Mouse (Mus musculus) left cerebral cortex, postnatal 14 days (tissue): ENCODE results near the gene Rab11fip2. TPM values are rescaled to one million over a fixed set of nuclear protein-coding genes. Genes with fewer than 3 reads are reported as not detected.
A peak's percentile ranks its signal among the peaks of the same experiment; 100 is the strongest.

Source experiments
- DNase-seq, 2 experiments: peaks; one replicate each; pipeline ENCODE4 v3.0.0; 2021 to 2022; ENCODE audit warnings: low spot score in 2 of 2, mixed read lengths in 1 of 2
- intact Hi-C: fragments of 180-260 bp; cut with DNase I; formaldehyde crosslinking; loops from one replicate; pipeline ENCODE4 v1.15.1; 2025
- long read RNA-seq, 2 experiments: library from polyadenylated mRNA; stranded (forward); transcript quantifications; one replicate each; pipeline ENCODE4 v2.0.0; 2021
- total RNA-seq, 2 experiments: library from RNA; stranded (reverse); gene quantifications; 2 replicates each; pipeline ENCODE4 v1.2.3; 2021

Gene Rab11fip2
- 10 to 100 TPM; 76.6 to 78.6 TPM for total RNA-seq
- long read RNA-seq, experiment 1, partial matches to known transcripts: 0 of 4 reads
- long read RNA-seq, experiment 1, other reads (novel, unspliced or antisense): 4 of 4 reads
- long read RNA-seq, experiment 2, partial matches to known transcripts: 0 of 1 reads
- long read RNA-seq, experiment 2, other reads (novel, unspliced or antisense): 1 of 1 reads

DNA sequence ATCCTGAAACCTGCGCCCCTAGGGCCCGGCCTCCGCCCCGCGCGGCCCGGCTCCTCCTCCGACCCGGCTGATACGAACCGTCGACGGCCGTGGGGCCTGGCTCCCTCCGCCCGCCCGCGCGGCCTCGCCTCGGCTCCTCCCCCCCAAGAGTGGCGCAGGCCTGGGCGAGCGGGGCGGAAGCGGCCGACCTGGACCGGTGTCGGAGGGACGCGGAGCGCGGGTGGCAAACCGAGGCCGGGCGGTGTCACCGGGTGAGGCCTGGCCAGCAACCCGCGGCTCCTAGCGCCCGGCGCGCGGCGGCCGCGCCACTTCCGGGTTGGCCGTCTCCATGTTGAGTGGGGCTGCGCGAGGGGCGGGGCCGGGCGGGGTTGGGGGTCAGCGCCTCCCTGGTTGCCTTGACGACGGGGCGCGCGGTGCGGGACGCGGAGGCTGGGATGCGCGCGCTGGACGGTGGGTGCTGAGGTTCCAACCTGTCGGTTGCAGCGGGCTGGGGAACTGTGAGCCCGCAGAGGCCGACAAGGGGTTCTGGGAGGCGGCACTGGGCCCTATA lies at the start of gene Rab11fip2:
TSS of gene Rab11fip2 (minus strand) at position 333 of the 550 bp plus-strand sequence.
- DNase-seq: peak; percentile 77 to 85
- intact Hi-C loops: loop anchor here (2.0 to 10.0 kb wide), 2 partner anchors 201 to 485 kb away; partner anchors contain the start of gene Emx2

DNA sequence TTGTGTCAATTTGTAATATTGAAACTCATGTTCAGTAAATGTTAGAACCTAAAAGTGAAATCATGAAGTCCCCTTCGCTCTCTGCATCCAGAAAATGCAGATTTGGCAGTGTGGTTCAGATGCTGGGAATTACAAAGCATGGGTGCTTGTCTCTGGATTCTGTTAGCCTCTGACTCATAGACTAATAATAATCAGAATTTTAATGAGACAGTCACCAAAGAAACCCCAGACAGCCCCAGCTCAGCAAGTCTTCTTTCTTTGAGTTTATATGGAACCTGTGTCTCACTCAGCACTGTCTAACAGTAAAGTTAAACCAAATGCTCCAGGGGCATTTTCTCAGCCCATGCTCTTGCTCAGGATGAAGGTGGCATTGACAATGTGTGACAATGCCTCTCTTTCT lies 38.1 kb upstream of the Rab11fip2 start:
- intact Hi-C loops: no loop called here
- DNase-seq: no peak

DNA sequence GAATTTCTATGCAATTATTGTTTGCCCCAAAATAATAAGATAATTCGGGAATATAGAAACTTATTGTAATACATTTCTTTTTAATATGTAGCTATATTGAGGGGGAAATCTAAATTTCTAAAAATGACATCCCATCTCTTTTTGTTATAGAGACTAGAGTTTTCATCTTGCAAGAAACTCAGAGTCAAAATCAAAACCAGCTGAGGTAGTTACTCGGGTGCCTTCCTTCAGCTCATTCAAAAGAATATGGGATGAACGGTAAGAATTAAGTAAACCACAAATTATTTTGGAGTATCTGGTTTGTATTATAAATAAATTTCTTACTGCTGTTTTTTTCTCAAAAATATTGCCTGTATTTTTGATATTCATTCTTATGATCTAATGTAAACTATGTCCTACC lies 11.5 kb upstream of the Rab11fip2 start:
- DNase-seq: no peak
- intact Hi-C loops: no loop called here

DNA sequence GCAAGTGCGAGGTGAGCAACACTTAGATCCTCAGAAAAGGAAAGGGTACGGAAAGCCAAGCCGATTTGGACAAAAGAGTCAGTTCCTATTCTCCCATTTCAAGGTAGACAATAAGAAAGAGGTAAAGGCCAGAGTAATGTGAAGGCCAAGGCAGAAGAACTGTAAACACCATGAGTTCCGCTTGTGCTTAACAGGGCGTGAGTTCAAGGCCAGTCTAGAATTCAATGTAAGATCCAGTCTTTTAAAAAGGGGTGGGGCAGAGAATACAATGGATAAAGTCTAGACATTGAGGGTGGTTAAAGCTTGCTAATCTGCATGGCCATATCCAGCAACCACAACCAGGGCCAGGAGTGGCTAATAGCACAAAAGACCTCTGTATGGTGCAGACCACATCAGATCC lies 6.3 kb upstream of the Rab11fip2 start:
- intact Hi-C loops: loop anchor here (10.0 kb wide), 1 partner anchor 195 kb away; no protein-coding TSS in a partner anchor
- DNase-seq: no peak

DNA sequence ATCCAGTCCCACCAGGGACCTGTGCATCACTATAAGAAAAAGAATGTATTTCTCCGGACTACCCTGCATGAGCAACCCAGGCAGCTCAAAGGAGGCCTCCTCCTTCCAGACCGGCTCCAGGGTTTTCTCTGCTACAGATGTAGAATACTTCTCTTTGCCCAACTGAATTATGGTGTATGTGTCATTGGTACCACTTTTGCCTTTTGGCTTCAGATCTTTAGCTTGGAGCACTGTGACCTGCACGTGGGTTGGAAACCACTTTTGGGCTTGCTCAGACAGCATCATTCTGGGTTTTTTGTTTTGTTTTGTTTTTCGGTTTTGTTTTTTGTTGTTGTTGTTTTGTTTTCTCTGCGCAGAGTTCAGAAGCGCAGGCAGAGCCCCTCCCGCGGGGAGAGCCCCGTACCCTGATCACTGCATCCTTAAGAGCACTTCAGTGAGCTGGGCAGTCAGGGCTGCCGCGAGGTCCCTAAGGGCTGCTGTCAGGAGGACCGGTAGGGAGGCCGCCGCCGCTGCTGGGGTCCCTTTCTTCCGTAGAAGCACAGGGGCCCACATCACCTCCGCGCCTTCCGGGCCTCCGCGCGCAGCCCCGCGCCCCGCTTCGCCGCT lies 635 bp downstream of the Rab11fip2 start:
- DNase-seq: peak in 1 of 2 experiments; percentile 6
- intact Hi-C loops: loop anchor here (2.0 to 10.0 kb wide), 2 partner anchors 202 to 484 kb away; partner anchors contain the start of gene Emx2

DNA sequence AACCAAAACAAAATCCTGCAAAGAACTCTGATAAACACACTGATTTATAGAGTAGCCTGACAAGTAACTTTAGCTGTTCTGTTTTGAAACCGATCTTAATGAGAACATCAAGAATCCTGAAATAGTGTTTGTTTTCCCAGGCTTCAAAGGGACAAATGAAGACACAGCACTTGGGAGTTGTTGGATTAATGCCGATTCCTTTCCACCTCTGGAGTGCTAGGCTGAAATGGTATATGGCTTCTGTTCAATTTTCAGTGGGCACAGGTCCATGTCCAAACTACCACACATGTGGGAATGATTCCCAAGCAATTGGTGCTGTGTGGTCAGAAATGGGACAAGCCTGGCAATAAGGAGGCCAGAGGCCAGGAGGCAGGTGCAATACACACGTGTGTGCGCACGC lies 3.7 kb downstream of the Rab11fip2 start:
- intact Hi-C loops: loop anchor here (10.0 kb wide), 1 partner anchor 205 kb away; no protein-coding TSS in a partner anchor
- DNase-seq: no peak

DNA sequence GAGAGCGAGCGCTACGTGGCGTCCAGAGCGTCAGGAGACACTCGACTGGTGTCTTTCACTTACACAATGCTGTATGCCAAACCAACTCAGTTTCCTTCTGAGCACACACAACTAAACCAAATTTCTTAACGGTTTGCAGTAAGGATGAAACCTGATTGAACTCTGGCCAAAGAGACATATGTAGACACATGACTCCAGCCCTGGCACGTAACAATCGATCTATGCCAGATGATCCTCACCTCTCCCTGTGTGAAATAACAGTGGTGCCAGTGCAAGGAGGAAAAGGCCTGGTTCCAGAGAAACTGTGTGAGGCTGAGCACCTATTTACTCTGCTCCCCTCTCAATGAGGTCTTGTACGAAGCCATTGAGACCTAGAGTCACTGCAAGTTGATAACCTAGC lies 11.4 kb downstream of the Rab11fip2 start:
- intact Hi-C loops: no loop called here
- DNase-seq: no peak

DNA sequence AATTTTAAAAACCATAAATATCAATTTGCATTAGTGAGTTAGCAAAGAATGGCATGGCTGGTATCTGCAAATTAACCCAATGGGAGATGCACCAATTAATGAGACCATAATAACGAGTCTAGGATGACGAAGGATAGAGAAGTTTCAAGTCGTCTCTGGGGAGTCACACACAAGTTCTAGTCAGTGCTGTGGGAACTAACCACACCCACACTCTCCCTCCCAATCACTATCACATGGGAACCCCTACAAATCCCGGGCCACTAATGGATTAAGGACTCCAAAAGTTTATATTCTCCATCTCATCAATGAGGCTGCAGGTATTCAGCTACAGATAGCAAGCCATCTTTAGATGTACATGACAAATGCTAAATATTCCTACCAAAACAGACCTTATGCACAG lies 14.8 kb downstream of the Rab11fip2 start:
- intact Hi-C loops: no loop called here
- DNase-seq: no peak

DNA sequence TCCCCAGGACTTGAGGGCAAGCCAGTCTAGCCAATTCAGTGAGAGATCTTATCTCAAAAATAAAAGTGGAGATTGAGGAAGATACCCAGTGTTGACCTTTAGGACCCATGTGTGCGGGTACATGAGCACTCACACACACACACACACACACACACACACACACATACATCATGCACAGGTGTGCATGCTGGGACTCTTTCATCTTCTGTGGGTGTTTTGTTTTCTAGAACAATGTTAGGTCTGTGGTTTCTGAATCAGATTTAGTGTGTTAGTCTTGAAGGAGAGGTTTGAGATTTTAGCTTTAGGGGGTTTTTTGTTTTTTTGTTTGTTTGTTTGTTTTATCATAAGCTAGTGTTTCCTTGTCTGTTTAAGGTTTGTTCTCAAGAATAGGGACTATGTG lies 17.3 kb downstream of the Rab11fip2 start:
- DNase-seq: no peak
- intact Hi-C loops: no loop called here

DNA sequence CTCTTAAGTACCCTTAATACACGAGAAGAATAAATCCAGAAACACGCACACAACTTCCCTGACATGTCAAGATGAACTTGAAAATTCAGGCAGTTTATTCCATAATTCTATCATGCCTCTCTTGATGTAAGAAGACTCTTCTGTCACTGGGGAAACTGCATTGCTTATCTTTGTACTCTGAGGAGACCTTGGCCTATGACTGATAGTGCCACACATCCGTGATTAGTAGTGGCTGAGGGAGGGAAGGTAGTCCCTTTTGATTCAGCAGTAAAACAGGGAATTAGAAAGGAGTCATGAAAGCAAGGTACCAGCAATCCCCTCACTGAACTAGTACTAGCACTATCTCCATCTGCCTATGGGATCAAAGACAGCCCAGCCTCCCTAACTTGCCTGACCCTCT lies 22.6 kb downstream of the Rab11fip2 start:
- no peak for DNase-seq
- intact Hi-C loops: no loop called here

DNA sequence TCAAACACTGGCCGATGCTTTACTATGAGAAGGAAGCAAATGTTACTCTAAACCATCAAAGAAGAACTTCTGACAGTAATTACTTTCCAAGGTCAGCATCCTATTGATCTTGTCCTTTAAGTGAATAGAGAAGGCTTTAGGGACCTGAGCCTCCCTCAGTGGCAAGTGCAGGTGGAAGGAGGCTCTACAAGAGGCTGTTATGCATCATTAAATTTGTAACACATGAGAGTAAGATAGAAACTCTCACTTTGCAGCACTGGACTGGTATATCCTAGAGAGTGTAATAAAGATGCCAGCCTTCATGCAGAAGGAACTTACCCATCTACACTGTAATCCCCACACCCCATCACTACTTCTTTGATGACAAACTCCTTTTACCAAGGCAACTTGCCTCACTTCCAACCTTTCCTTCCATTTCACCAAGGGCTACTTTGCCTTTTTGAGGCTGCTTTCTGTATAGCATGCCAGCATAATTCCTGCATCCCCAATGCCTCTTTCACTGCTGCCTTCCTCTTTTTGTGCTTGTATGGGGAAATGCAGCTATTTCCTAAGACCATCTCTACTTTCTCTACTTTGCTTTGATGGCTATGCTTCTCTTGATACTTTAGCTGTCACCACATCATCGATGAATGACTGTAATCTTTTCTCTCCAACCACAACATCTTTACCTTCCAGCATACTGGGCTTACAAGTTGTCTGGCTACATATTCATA lies 25.4 kb downstream of the Rab11fip2 start:
- intact Hi-C loops: no loop called here

DNA sequence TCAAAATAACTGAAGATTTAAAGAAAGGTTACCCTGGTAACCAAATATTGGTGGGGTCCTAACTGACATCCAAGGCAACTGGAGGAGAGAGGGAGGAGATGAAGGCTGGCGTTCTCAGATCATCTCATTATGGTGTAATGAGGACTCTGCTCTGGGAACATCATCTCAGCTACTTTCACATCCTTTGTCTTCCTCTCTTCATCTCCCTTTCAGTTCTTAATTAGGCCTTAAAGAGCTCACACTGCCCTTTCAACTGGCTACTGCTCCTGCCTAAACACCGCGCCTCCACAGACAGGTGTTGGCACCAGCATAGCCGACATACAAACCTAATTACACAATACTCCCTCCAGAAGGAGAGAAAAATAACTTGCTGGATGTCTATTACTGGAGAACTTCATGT lies 31.9 kb downstream of the Rab11fip2 start:
- intact Hi-C loops: no loop called here
- no peak for DNase-seq

More for the DNA sequence above, 25.4 kb downstream of the Rab11fip2 start:
- DNase-seq: no peak

DNA sequence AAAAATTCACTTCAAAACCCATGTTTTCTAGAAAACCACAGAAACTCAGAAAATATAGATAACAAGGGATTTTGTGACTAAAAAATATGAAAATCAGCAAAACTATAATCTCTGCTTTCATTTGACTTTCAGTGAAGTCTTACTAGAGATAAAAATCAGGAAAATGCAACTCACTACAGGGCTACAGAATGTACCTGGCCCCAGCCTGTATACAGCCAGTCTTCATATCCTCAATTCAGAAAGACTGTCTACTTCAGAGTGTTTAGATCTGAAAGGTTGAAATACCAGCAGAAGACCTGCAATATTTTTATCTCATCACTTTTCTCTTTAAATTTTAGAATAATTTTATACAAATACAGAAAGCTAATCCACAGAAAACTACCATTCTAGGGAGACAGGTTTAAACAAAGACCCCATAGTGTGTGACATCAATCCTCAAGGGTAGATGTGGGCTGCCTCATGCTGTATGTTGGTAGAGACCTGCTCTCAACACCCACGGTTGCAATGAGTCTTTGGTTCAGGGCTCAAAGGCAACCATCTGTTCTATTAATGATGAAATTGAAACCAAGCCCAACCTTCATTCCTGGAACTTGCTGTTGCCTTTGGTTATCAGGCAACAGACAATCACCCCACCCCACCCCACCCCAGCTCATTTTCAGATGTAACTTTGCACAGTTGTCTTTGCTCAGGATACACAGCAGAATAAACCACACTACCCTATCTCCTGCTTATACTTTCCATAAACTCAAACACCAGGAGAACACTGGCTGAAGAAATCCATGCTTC lies 38.0 kb downstream of the Rab11fip2 start:
- DNase-seq: no peak
- intact Hi-C loops: no loop called here

DNA sequence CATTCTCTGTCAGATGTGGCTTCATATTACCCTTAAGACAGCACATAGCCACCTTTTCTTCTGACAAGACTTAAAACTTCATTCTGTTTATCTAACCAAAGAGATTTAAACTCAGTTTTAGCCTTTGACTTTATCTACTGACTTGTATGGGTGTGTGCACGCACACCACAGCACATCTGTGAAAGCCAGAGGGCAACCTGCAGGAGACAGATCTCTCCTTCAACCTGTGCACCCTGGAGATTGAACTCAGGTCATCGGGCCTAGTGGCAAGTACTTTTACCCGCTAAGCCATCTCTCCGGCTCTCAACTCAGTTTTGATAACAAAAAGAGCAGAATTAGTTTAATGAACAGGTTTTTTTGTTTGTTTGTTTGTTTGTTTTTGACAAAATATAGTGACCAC lies 43.5 kb downstream of the Rab11fip2 start:
- DNase-seq: no peak
- intact Hi-C loops: no loop called here

DNA sequence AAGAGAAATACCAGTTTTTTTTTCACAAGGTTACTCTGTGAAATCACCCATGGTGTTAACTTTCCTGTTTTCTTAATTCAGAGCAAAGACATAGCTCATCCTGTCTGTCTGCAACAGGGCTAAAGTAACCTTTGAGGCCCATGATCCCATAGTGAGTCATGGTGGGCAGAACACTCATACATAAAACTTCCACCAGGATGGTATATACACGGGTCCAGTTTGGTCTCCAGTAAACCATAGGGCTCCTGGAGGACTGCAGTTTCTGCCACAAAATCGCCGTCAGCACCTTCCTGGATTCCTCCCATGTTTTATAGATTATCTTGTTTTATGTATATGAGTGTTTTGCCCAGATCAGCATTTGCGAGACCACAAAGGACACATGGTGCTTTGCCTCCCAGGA lies 45.2 kb downstream of the Rab11fip2 start:
- DNase-seq: no peak
- intact Hi-C loops: no loop called here

DNA sequence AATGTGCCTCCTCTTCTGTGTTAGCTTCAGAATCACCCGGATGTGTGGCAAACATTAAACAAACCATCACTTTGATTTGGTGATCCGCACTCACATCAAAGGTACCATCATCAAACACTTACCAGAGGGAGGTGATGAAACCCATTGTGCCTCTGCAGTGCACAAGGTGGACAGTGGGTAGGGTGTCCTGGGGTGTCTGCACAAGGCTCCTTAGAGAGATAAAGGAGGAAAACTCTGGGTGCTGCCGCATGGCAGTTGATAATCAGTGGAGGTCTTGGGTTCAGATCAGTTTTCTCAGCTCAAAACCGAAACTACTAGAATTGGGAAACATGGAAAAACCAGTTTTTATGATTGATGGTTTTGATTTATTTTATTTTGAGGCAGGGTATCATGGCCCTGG lies 54.1 kb downstream of the Rab11fip2 start:
- intact Hi-C loops: no loop called here
- no peak for DNase-seq

DNA sequence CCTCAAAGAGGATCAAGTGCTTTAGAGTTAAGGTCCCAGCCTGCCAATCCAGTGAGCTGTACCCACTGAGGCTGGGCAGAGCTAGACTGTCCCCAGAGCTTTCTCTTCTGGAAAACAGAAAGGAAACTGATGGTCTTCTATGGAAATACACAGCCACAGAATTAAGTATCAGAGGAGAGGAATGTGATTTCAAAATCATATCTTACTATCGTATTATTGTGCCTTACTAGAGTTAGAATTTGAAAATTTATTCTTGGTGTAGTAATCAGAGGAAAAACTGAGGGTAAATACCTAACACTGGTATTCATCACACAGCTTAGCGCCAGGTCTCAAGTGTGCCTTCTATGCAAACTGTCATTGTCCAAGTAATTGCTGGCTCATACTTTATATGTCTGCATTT lies 54.6 kb downstream of the Rab11fip2 start:
- DNase-seq: no peak
- intact Hi-C loops: no loop called here

DNA sequence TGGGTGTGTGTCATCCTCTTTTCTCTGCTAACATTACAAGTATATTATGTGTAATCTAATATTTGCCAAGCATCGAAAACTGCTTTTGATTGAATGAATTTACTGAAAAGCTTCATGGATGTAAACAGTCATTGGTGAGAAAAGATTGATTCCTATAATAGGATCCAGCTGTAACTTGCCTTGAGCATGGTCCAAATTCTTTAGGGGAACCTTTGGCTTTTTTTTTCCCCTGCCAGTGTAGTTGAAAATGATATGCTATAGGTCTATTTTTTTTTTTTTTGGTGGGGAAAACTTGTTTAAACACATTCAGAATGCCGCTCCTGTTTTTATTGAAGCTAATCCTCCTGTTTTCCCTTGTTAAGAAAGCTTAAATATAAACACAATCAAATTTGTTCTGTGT lies 55.6 kb downstream of the Rab11fip2 start:
- DNase-seq: no peak
- intact Hi-C loops: no loop called here

DNA sequence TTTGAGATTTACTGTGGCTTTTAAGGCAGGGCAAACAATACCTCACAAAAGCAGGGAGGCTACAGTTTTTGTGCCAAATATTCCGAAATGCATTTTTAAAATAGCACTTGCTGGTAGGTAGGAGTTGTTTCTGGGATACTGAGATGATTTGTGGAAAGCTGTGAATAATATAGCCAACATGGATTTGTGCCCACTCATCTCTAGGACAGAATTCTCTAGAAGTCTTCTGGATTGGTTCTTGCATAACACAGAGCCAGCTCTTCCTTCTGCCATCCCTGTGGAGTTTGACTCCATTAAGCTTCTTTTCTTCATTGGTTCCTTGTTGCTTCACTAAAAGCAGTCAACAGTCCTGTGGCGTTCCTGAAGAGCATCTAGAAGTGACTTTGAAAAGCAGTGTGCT lies 58.2 kb downstream of the Rab11fip2 start:
- peak in 1 of 2 experiments; percentile 63 for DNase-seq
- intact Hi-C loops: no loop called here

DNA sequence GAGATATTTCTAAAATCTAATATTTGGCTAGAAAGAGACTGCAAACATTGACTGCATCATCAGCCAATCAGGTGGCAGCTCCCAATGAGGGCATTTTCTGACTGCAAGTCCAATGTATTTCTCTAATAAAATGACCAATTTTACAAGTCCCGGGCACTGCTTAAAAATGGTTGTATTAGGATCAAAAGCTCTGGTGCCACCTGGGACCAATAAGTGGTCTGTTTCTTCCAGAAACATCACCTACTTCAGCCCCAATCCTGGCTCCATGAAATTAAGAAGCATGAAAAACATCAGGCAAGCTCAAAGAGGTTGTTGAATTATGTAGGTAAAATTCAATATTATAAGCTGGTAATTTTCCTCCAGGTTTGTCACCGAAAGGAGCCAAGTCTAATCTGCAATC lies 66.2 kb downstream of the Rab11fip2 start:
- intact Hi-C loops: no loop called here

More for the DNA sequence above, 66.2 kb downstream of the Rab11fip2 start:
- no peak for DNase-seq
